Mouse (Mus musculus) hindbrain, embryonic 12.5 days (tissue): Measurements from ENCODE around the gene Pilra. TPM values are rescaled to one million over a fixed set of nuclear protein-coding genes. Genes with fewer than 3 reads are reported as not detected.

Experiments used
- ATAC-seq: fragments of 200-750 bp; cut with Nextera tagmentation; 2 replicates; pipeline ENCODE4 v1.8.0; 2017; ENCODE audit warnings: moderate TSS enrichment; ENCODE audit not compliant: low FRiP score
- H3K27ac ChIP-seq: fragments of 300-500 bp; sonication (generic); 2 replicates; pipeline ENCODE4 v1.5.1; 2016; ENCODE audit warnings: mild to moderate bottlenecking
- H3K27me3 ChIP-seq: fragments of 300-500 bp; sonication (generic); 2 replicates; pipeline ENCODE4 v1.6.1; 2016; ENCODE audit warnings: mild to moderate bottlenecking
- H3K36me3 ChIP-seq: fragments of 300-500 bp; sonication (generic); 2 replicates; pipeline ENCODE4 v1.6.1; 2016; ENCODE audit warnings: mild to moderate bottlenecking
- H3K4me1 ChIP-seq: fragments of 300-500 bp; sonication (generic); 2 replicates; pipeline ENCODE4 v1.6.1; 2016
- H3K4me2 ChIP-seq: fragments of 300-500 bp; sonication (generic); replicated peaks from 2 replicates; pipeline ENCODE4 v1.6.1; 2016; ENCODE audit warnings: mild to moderate bottlenecking
- H3K4me3 ChIP-seq: fragments of 300-500 bp; sonication (generic); 2 replicates; pipeline ENCODE4 v1.5.1; 2016; ENCODE audit warnings: mild to moderate bottlenecking
- H3K9ac ChIP-seq: fragments of 300-500 bp; sonication (generic); 2 replicates; pipeline ENCODE4 v1.6.1; 2016; ENCODE audit warnings: mild to moderate bottlenecking, moderate library complexity
- H3K9me3 ChIP-seq: fragments of 300-500 bp; sonication (generic); replicated peaks from 2 replicates; pipeline ENCODE4 v1.6.1; 2016; ENCODE audit warnings: mild to moderate bottlenecking
- WGBS: fragments of 180-500 bp; shearing (Covaris S2); methylation state at CpG from one replicate; pipeline ENCODE4 v1.1.7; 2016; 5-methylcytosine and 5-hydroxymethylcytosine counted together
- polyA plus RNA-seq: library from polyadenylated mRNA; unstranded; fragments of >200 nt; fragmentation: Nextera tagmentation; extraction: Ambion mirVana; gene quantifications from 2 replicates; pipeline ENCODE4 v1.2.1, GENCODE M21; 2016

The Pilra gene
- polyA plus RNA-seq, 1 experiment from 2014 or later = 0.21 TPM

- no peak overlapping the region for H3K9ac ChIP-seq
- 81% methylated on average over 4 of the region's 4 CpGs for WGBS
- no peaks in the 10 kb centered on the region for H3K27me3 ChIP-seq
- H3K36me3 ChIP-seq = no peaks in the 10 kb centered on the region
- H3K9me3 ChIP-seq = no peaks in the 10 kb centered on the region
- no peak overlapping the region for H3K4me3 ChIP-seq
- no peaks in the 10 kb centered on the region for H3K4me1 ChIP-seq
- H3K4me2 ChIP-seq = no peak overlapping the region
- H3K27ac ChIP-seq = no peak overlapping the region
- ATAC-seq = no peak
Measured at GRCm38 (mm10) chr5:137817466-137818222, 18.4 kb downstream of the Pilra start.

GRCm38 (mm10) chr5:137808316-137808715 lies 27.8 kb downstream of the Pilra start:
- H3K4me3 ChIP-seq = no peak overlapping the region
- H3K9ac ChIP-seq = no peak overlapping the region
- H3K4me1 ChIP-seq = no peaks in the 10 kb centered on the region
- H3K27me3 ChIP-seq = no peaks in the 10 kb centered on the region
- no peaks in the 10 kb centered on the region for H3K9me3 ChIP-seq
- ATAC-seq = no peak
- H3K4me2 ChIP-seq = no peak overlapping the region
- no peaks in the 10 kb centered on the region for H3K36me3 ChIP-seq
- no peak overlapping the region for H3K27ac ChIP-seq
- WGBS = 83% methylated on average over 5 of the region's 5 CpGs

GRCm38 (mm10) chr5:137806158-137806557 lies 29.9 kb downstream of the Pilra start:
- Histone ChIP-seq H3K4me1 (no peaks in the 10 kb centered on the region), H3K9ac (no peak overlapping the region), H3K27ac (no peak overlapping the region), H3K4me3 (no peak overlapping the region), H3K9me3 (no peaks in the 10 kb centered on the region), H3K36me3 (no peaks in the 10 kb centered on the region), H3K4me2 (no peak overlapping the region), H3K27me3 (no peaks in the 10 kb centered on the region)
- no peak for ATAC-seq
- WGBS = 86% methylated on average over 1 of the region's 1 CpGs

- no peak for ATAC-seq
- H3K4me2 ChIP-seq = no peak overlapping the region
- H3K27me3 ChIP-seq = no peaks in the 10 kb centered on the region
- no peaks in the 10 kb centered on the region for H3K9me3 ChIP-seq
- H3K36me3 ChIP-seq = no peaks in the 10 kb centered on the region
- H3K9ac ChIP-seq = no peak overlapping the region
- 88% methylated on average over 3 of the region's 3 CpGs for WGBS
- no peak overlapping the region for H3K4me3 ChIP-seq
- no peaks in the 10 kb centered on the region for H3K4me1 ChIP-seq
- H3K27ac ChIP-seq = no peak overlapping the region
Measured at GRCm38 (mm10) chr5:137800917-137801316, 35.2 kb downstream of the Pilra start.

- Histone ChIP-seq H3K9me3 (no peaks in the 10 kb centered on the region), H3K4me2 (no peak overlapping the region), H3K27me3 (no peaks in the 10 kb centered on the region), H3K4me1 (no peaks in the 10 kb centered on the region), H3K9ac (no peak overlapping the region), H3K4me3 (no peak overlapping the region), H3K36me3 (no peaks in the 10 kb centered on the region), H3K27ac (no peak overlapping the region)
- 84% methylated on average over 3 of the region's 3 CpGs for WGBS
- no peak for ATAC-seq
Measured at GRCm38 (mm10) chr5:137796606-137797005, 39.5 kb downstream of the Pilra start.

- Histone ChIP-seq H3K4me2 (no peak overlapping the region), H3K27ac (no peak overlapping the region), H3K36me3 (no peaks in the 10 kb centered on the region), H3K4me1 (0 out of 2 replicates have a peak, but pooled peaks cover 5% of the 10 kb centered on the region), H3K4me3 (no peak overlapping the region), H3K9me3 (no peaks in the 10 kb centered on the region), H3K9ac (no peak overlapping the region), H3K27me3 (peaks cover 3% of the 10 kb centered on the region; the same call in 1 of the 2 replicates)
- ATAC-seq = no peak
Measured at GRCm38 (mm10) chr5:137791553-137791952, 44.5 kb downstream of the Pilra start.

GRCm38 (mm10) chr5:137788946-137789531 lies 47.0 kb downstream of the Pilra start:
- no peak for ATAC-seq
- Histone ChIP-seq H3K27ac (no peak overlapping the region), H3K9me3 (no peaks in the 10 kb centered on the region), H3K4me3 (no peak overlapping the region), H3K4me1 (peaks cover 18% of the 10 kb centered on the region), H3K36me3 (peaks cover 3% of the 10 kb centered on the region; the same call in 1 of the 2 replicates), H3K9ac (no peak overlapping the region), H3K27me3 (peaks cover 3% of the 10 kb centered on the region; the same call in 1 of the 2 replicates), H3K4me2 (no peak overlapping the region)
- WGBS = 96% methylated on average over 2 of the region's 2 CpGs

GRCm38 (mm10) chr5:137788171-137788570 lies 47.9 kb downstream of the Pilra start:
- WGBS = 74% methylated on average over 24 of the region's 24 CpGs
- no peaks in the 10 kb centered on the region for H3K9me3 ChIP-seq
- H3K4me2 ChIP-seq = peak overlapping the region; percentile 78
- H3K9ac ChIP-seq = no peak overlapping the region
- H3K36me3 ChIP-seq = peaks cover 12% of the 10 kb centered on the region
- H3K4me1 ChIP-seq = peaks cover 27% of the 10 kb centered on the region
- peak overlapping the region; percentile 90; the same call in 1 of the 2 replicates for H3K4me3 ChIP-seq
- H3K27ac ChIP-seq = no peak overlapping the region
- ATAC-seq = no peak
- H3K27me3 ChIP-seq = peaks cover 3% of the 10 kb centered on the region; the same call in 1 of the 2 replicates

GRCm38 (mm10) chr5:137787151-137787928 lies 48.7 kb downstream of the Pilra start, which contains the start of the genes Mepce and Zcwpw1:
TSS of gene Mepce (minus strand) at chr5:137787655.
TSS of gene Zcwpw1 (plus strand) at chr5:137787798.
- WGBS = under 1% methylated on average over 48 of the region's 48 CpGs
- Histone ChIP-seq H3K27ac (peak within 1 kb of the TSS; percentile 99), H3K27me3 (peaks cover 3% of the 10 kb centered on the region; the same call in 1 of the 2 replicates), H3K9me3 (no peaks in the 10 kb centered on the region), H3K9ac (peak within 1 kb of the TSS; percentile 97), H3K4me1 (peaks cover 35% of the 10 kb centered on the region), H3K4me2 (peak within 1 kb of the TSS; percentile 78), H3K36me3 (peaks cover 20% of the 10 kb centered on the region), H3K4me3 (peak within 1 kb of the TSS; percentile 90)
- ATAC-seq = peak; percentile 79

GRCm38 (mm10) chr5:137786109-137786942 lies 49.8 kb downstream of the Pilra start:
- Histone ChIP-seq H3K27ac (peak overlapping the region; percentile 99), H3K4me3 (peak overlapping the region; percentile 90), H3K4me2 (peak overlapping the region; percentile 78), H3K36me3 (peaks cover 31% of the 10 kb centered on the region), H3K27me3 (peaks cover 3% of the 10 kb centered on the region; the same call in 1 of the 2 replicates), H3K4me1 (peaks cover 44% of the 10 kb centered on the region), H3K9ac (peak overlapping the region; percentile 97), H3K9me3 (no peaks in the 10 kb centered on the region)
- under 1% methylated on average over 77 of the region's 79 CpGs for WGBS
- peak; percentile 87 for ATAC-seq

GRCm38 (mm10) chr5:137785164-137786031 lies 50.7 kb downstream of the Pilra start:
- Histone ChIP-seq H3K4me1 (peaks cover 49% of the 10 kb centered on the region), H3K27ac (peak overlapping the region; percentile 99), H3K9me3 (no peaks in the 10 kb centered on the region), H3K4me2 (peak overlapping the region; percentile 78), H3K4me3 (peak overlapping the region; percentile 90), H3K36me3 (peaks cover 40% of the 10 kb centered on the region), H3K9ac (peak overlapping the region; percentile 97), H3K27me3 (peaks cover 3% of the 10 kb centered on the region; the same call in 1 of the 2 replicates)
- peak; percentile 11; the same call in 1 of the 2 replicates for ATAC-seq
- WGBS = 2% methylated on average over 46 of the region's 62 CpGs
